Mouse (Mus musculus) right cerebral cortex, adult 18-20 months (tissue): ENCODE results near the gene Bmp10.

Source experiments
- DNase-seq: peaks from one replicate; pipeline ENCODE4 v3.0.0; 2022; ENCODE audit warnings: mixed read lengths

Bmp10 gene

GRCm38 (mm10) chr6:87428487-87429044, at the start of gene Bmp10:
TSS of gene Bmp10 (plus strand) at chr6:87428994.
- DNase-seq = no peak

- DNase-seq = peak; percentile 16
These were observed 44.7 kb upstream of the Bmp10 start for GRCm38 (mm10) chr6:87383926-87384691.

- DNase-seq = peak; percentile 31
These were observed 44.0 kb upstream of the Bmp10 start for GRCm38 (mm10) chr6:87384761-87385160.

DNA sequence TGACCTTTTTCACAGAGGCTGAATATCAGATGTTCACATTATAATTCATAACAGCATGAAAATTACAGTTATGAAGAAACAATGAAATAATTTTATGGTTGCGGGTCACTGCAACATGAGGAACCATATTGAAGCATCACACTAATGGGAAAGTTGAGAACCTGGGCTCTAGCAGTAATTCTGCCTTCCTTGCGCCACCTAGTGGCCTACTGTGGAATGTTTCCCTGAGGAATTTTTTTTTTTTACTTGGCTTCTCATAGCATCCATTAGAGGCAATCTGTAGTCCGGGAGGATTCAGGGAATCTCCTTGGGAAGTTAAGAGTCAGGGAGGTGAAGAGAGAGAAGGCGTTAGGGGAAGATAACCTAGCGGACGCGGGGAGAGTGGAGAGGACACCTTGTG, 42.6 kb upstream of the Bmp10 start:
- peak; percentile 74 for DNase-seq

DNA sequence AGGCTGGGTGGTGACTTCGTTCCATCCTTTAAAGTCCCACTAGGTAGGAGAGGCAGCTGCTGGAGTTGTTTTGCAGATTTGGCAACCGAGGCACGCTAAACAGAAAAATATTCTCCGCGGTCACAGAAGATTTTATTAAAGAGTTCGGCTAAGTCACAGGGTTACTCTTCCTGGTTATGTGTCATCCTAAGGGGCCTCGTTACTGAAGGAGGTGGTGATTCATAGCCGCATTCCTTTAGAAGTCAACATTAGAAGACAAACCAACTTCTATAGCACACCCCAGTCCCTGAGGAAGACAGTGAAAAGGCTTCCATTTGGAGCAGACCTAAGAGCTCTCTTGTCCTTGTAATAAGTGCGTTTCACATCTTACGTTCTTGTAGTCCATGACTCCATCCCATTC, 42.1 kb upstream of the Bmp10 start:
- DNase-seq = no peak

DNA sequence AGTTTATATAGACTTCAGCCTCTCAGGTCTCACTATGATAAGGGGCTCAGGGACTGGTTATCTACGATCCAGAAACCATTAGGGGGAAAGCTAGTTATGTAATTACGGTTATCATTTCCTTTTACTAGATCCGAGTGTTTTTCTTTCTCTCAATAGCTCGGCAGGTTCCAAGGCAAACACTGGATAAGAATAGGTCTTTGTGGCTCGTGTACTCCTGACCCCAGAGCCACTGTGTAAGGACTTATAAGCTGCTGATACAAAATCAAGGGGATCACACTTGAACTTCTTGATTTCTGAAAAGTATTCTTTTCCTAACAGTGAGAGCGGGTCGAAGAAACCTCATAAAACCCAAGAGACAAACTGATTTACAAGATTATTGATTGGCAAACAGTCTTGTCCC, 39.9 kb upstream of the Bmp10 start, which contains the start of gene Gkn3:
TSS of gene Gkn3 (minus strand) at position 59 of the 400 bp plus-strand sequence.
- DNase-seq = no peak

GRCm38 (mm10) chr6:87389455-87389989, 39.3 kb upstream of the Bmp10 start:
- DNase-seq = no peak

- DNase-seq = no peak
These were observed 35.2 kb upstream of the Bmp10 start for GRCm38 (mm10) chr6:87393466-87394205.

GRCm38 (mm10) chr6:87394783-87395182, 34.0 kb upstream of the Bmp10 start:
- no peak for DNase-seq

DNA sequence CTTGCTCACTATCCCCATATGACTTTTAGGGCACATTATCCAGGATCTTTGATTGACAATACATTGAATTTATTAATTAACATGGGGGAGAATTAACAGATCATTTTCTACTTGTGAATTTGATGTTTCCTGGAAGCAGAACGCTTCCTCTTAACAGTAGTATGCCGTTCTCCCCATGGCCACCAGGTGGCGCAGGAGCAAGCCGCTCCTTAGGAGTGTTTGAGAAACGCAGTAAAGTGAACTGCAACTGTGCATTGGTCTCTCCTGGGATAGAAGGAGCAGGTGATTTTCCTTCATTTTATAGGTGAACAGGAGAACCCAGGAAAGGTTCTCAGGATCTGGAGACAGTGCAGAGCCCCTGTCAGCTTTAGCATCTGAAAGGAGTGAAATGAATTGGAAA, 29.7 kb upstream of the Bmp10 start:
- DNase-seq = peak; percentile 60

GRCm38 (mm10) chr6:87399886-87400566, 28.8 kb upstream of the Bmp10 start:
- no peak for DNase-seq

GRCm38 (mm10) chr6:87401456-87401855, 27.3 kb upstream of the Bmp10 start:
- DNase-seq = no peak

DNA sequence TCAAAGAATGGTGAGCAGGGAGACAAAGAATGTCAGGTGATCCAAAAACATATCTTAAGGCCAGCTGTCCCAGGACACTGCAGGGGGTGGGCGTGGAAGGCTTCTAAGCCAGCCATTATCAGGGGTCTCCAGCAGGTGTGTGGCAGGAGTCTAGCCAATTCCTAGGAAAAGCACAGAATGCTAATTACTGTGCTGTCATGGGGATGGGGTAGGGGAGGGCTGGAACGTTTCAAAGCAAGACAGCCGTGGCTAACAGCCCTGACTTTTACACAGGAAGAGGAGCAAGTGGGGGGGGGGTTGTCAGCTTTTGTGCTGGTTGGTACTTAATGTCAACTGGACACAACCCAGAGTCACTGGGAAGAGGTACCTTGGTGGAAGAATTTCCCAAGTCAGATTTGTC, 16.8 kb upstream of the Bmp10 start:
- no peak for DNase-seq

- no peak for DNase-seq
These were observed 6.5 kb upstream of the Bmp10 start for GRCm38 (mm10) chr6:87422304-87422703.

GRCm38 (mm10) chr6:87424037-87424816, 4.6 kb upstream of the Bmp10 start:
- DNase-seq = no peak

- DNase-seq = no peak
These were observed 1.8 kb upstream of the Bmp10 start for GRCm38 (mm10) chr6:87426954-87427353.

DNA sequence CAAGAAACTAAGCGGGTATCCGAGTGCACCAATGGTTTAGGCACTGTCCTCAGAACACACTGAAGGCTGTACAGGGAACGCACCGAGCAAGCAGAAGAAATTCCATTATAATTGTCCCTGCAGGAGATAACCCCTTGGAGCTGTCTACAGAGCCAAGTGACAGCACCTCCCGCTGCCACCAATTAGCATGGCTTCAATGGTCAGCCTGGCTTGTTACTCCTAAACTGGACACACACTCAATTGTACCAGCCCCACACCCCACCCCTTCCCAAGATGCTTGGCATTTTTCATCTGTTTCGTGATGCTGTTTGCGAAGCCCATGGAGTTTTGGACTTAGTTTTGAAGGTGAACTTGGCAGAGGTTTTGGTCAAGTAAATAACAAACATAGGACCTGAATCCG, 1.2 kb upstream of the Bmp10 start:
- DNase-seq = no peak

GRCm38 (mm10) chr6:87435791-87436190, 7.0 kb downstream of the Bmp10 start:
- no peak for DNase-seq

DNA sequence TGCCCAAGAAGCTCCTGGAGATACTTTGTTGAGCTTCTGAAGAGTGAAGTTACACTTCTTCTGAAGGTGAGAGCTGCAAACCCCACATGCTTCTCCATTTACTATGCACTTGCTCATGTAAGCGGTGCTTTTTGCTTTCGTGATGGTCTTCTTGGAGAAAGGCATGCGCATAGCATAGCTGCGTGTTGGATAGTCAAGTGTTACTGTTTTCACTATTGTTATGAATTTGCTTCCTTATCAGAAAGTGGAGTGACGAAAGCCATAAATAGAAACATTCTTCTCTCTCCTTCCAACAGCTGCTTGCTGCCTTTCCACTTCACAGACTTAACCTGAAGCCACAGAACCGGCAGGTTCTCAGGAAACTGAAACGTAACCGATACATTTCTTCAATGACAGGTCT, 8.0 kb downstream of the Bmp10 start:
- no peak for DNase-seq

GRCm38 (mm10) chr6:87443253-87443652, 14.5 kb downstream of the Bmp10 start:
- DNase-seq = no peak

DNA sequence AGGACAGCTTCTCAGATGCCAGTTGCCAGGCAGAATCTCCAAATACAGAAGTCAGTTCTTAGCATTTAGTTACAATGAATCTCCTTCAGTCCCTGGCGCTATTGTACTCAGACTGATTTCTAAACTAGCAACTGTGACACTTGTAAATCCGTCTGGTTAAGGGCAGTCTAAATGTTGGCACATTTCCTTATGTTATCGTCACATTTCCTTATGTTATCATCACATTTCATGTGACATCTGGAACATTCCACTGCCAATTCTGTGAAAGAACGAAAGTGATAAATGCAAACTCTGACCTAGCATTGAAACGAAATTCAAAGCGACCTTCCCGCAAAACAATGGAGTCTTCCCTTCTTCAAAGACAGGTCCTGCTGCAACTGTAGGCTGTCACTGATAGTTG, 16.4 kb downstream of the Bmp10 start:
- DNase-seq = no peak

- DNase-seq = no peak
These were observed 18.4 kb downstream of the Bmp10 start for GRCm38 (mm10) chr6:87447217-87447616.
